18 mouse cellular contexts compared by ENCODE assay signal in genomic region chr15:80401980-80402379, GRCm38 (mm10).
DNase-seq lines count a peak whose midpoint lies in the region; ATAC-seq and TF ChIP-seq lines count a peak whose summit lies in the region.
"Had no signal": no experiment of that assay in that cellular context is flagged by ENCODE, and none has a peak within 500 bp of the region (broad histone marks: within the 10 kb centered on the region; RNA-seq: fewer than 3 reads in every experiment).

No protein-coding gene starts in this region.

- H3K4me1 ChIP-seq in forebrain, postnatal 0 days (ENCODE audit: insufficient read depth), result no peaks in the 10 kb centered on the region
- peaks cover 11% of the 10 kb centered on the region for H3K4me1 ChIP-seq in forebrain, embryonic 10.5 days
- H3K4me1 ChIP-seq in hindbrain, embryonic 13.5 days (replicated peaks), result peaks cover 16% of the 10 kb centered on the region
- H3K4me1 ChIP-seq in midbrain, embryonic 14.5 days (ENCODE audit: control insufficient read depth, insufficient read depth, low read length), result peaks cover 9% of the 10 kb centered on the region; the same call in 1 of the 2 replicates
- H3K4me1 ChIP-seq: embryonic facial prominence, embryonic 15.5 days had no signal

- no peak for TF ChIP-seq POLR2A in brain, embryonic 14.5 days (IDR thresholded peaks at IDR 0.05; ENCODE audit: borderline replicate concordance, extremely low read depth, insufficient read depth, insufficient read length, poor library complexity, severe bottlenecking)

- no peak overlapping the region for H3K4me2 ChIP-seq in forebrain, postnatal 0 days (ENCODE audit: low read depth)
- H3K4me2 ChIP-seq in hindbrain, embryonic 13.5 days, result no peak overlapping the region
- H3K4me2 ChIP-seq in midbrain, embryonic 14.5 days (ENCODE audit: low read length), result no peak overlapping the region
- H3K4me2 ChIP-seq: embryonic facial prominence, embryonic 15.5 days; heart, embryonic 12.5 days; hindbrain, embryonic 15.5 days had no signal

- WGBS in forebrain, postnatal 0 days, result 28% methylated on average over 8 of the region's 8 CpGs
- 81% methylated on average over 8 of the region's 8 CpGs for WGBS in forebrain, embryonic 10.5 days
- WGBS in hindbrain, embryonic 13.5 days, result 19% methylated on average over 8 of the region's 8 CpGs
- 22% methylated on average over 8 of the region's 8 CpGs for WGBS in midbrain, embryonic 14.5 days

- no peaks in the 10 kb centered on the region for H3K9me3 ChIP-seq in forebrain, postnatal 0 days (ENCODE audit: low read length)
- no peaks in the 10 kb centered on the region for H3K9me3 ChIP-seq in forebrain, embryonic 10.5 days
- no peaks in the 10 kb centered on the region for H3K9me3 ChIP-seq in hindbrain, embryonic 13.5 days
- no peaks in the 10 kb centered on the region for H3K9me3 ChIP-seq in midbrain, embryonic 14.5 days (ENCODE audit: control insufficient read depth, low read length)
- H3K9me3 ChIP-seq: embryonic facial prominence, embryonic 15.5 days; hindbrain, embryonic 15.5 days had no signal

- no peak overlapping the region for H3K9ac ChIP-seq in forebrain, postnatal 0 days
- H3K9ac ChIP-seq in hindbrain, embryonic 13.5 days, result no peak overlapping the region
- H3K9ac ChIP-seq in midbrain, embryonic 14.5 days (replicated peaks; ENCODE audit: low read length), result no peak overlapping the region
- H3K9ac ChIP-seq: embryonic facial prominence, embryonic 15.5 days; heart, embryonic 12.5 days; hindbrain, embryonic 15.5 days had no signal

- H3K4me3 ChIP-seq in forebrain, postnatal 0 days (ENCODE audit: low read depth, low read length), result no peak overlapping the region
- H3K4me3 ChIP-seq in forebrain, embryonic 10.5 days, result no peak overlapping the region
- no peak overlapping the region for H3K4me3 ChIP-seq in hindbrain, embryonic 13.5 days
- H3K4me3 ChIP-seq in midbrain, embryonic 14.5 days (replicated peaks; ENCODE audit: low read depth, low read length), result no peak overlapping the region
- H3K4me3 ChIP-seq: embryonic facial prominence, embryonic 15.5 days; erythroblast, embryonic 14.5 days; gastrocnemius, adult 2 months; heart, embryonic 12.5 days; hindbrain, embryonic 15.5 days had no signal

- no peaks in the 10 kb centered on the region for H3K27me3 ChIP-seq in forebrain, postnatal 0 days (ENCODE audit: insufficient read depth, low read length)
- no peaks in the 10 kb centered on the region for H3K27me3 ChIP-seq in forebrain, embryonic 10.5 days (ENCODE audit: poor library complexity, severe bottlenecking)
- no peaks in the 10 kb centered on the region for H3K27me3 ChIP-seq in hindbrain, embryonic 13.5 days
- H3K27me3 ChIP-seq in midbrain, embryonic 14.5 days (ENCODE audit: control insufficient read depth, insufficient read depth, low read length), result no peaks in the 10 kb centered on the region
- H3K27me3 ChIP-seq: embryonic facial prominence, embryonic 15.5 days; hindbrain, embryonic 15.5 days had no signal

- DNase-seq in forebrain, postnatal 0 days, result no peak
- no peak for DNase-seq in forebrain, embryonic 10.5 days (ENCODE audit: extremely low spot score, low spot score)
- peak; percentile 32 for DNase-seq in brain, embryonic 14.5 days (ENCODE audit: low read depth)
- peak; percentile 57 for DNase-seq in midbrain, embryonic 14.5 days
- no peak for DNase-seq in thymus, postnatal 36 days
- no peak for DNase-seq in layer of hippocampus, adult 11-12 months (ENCODE audit: low spot score)
- DNase-seq: adrenal gland, adult 2 months; adrenal gland, postnatal 25 days; cerebellum, postnatal 10 days; embryo, embryonic 11 days; gastrocnemius, adult 2 months; gastrocnemius, postnatal 25 days had no signal

- TF ChIP-seq CTCF in forebrain, postnatal 0 days (IDR thresholded peaks at IDR 0.05; ENCODE audit: low read depth), result no peak
- TF ChIP-seq CTCF in brain, embryonic 14.5 days (IDR thresholded peaks at IDR 0.05; ENCODE audit: borderline replicate concordance, extremely low read depth, insufficient read depth, insufficient read length), result no peak

- H3K36me3 ChIP-seq in forebrain, postnatal 0 days (ENCODE audit: insufficient read depth), result no peaks in the 10 kb centered on the region
- no peaks in the 10 kb centered on the region for H3K36me3 ChIP-seq in forebrain, embryonic 10.5 days (replicated peaks)
- no peaks in the 10 kb centered on the region for H3K36me3 ChIP-seq in hindbrain, embryonic 13.5 days
- H3K36me3 ChIP-seq in midbrain, embryonic 14.5 days (ENCODE audit: control insufficient read depth, insufficient read depth, low read length), result no peaks in the 10 kb centered on the region
- H3K36me3 ChIP-seq: embryonic facial prominence, embryonic 15.5 days; heart, embryonic 12.5 days; hindbrain, embryonic 15.5 days had no signal

- 0 out of 2 replicates have a peak, but pooled peaks have one; percentile 8 for ATAC-seq in forebrain, postnatal 0 days
- no peak for ATAC-seq in hindbrain, embryonic 13.5 days (ENCODE audit: low FRiP score)
- ATAC-seq in midbrain, embryonic 14.5 days (ENCODE audit: low FRiP score, low TSS enrichment), result peak; percentile 37
- ATAC-seq in megakaryocyte, adult 5-6 weeks (ENCODE audit: poor library complexity, severe bottlenecking), result no peak

- H3K27ac ChIP-seq in forebrain, postnatal 0 days (ENCODE audit: low read depth, low read length), result no peak overlapping the region
- no peak overlapping the region for H3K27ac ChIP-seq in forebrain, embryonic 10.5 days
- peak overlapping the region; percentile 52; the same call in 1 of the 2 replicates for H3K27ac ChIP-seq in hindbrain, embryonic 13.5 days
- H3K27ac ChIP-seq in midbrain, embryonic 14.5 days (replicated peaks; ENCODE audit: low read depth, low read length), result peak overlapping the region; percentile 43
- H3K27ac ChIP-seq: embryonic facial prominence, embryonic 15.5 days; gastrocnemius, adult 2 months had no signal

Comparison
In these comparisons a context has a peak if more than half of its experiments do, and no peak if none do; other contexts are left out.
1. ATAC-seq: peak in forebrain, postnatal 0 days (single experiment) and midbrain, embryonic 14.5 days (single experiment); none in hindbrain, embryonic 13.5 days (single experiment) and megakaryocyte, adult 5-6 weeks (single experiment).
2. DNase-seq: peak in brain, embryonic 14.5 days (single experiment) and midbrain, embryonic 14.5 days (single experiment); none in forebrain, postnatal 0 days (single experiment), forebrain, embryonic 10.5 days (single experiment), thymus, postnatal 36 days (0 of 2) and layer of hippocampus, adult 11-12 months (single experiment).
3. H3K27ac ChIP-seq: peak in hindbrain, embryonic 13.5 days (single experiment) and midbrain, embryonic 14.5 days (single experiment); none in forebrain, postnatal 0 days (single experiment) and forebrain, embryonic 10.5 days (single experiment).